Mouse (Mus musculus) adipocyte (in vitro differentiated cells): ENCODE measurements at regions not wholly inside any gene's neighbourhood (a gene's known extent, or its start where the extent isn't known, plus 50 kb on each side); places are given as distances from the start of the nearest gene placed in this dataset.
A peak's percentile ranks its signal among the peaks of the same experiment; 100 is the strongest.

Source experiments
- DNase-seq: peaks from one replicate; pipeline ENCODE4 v3.0.0-alpha.2; 2016; ENCODE audit warnings: low spot score

GRCm38 (mm10) chr10:93361654-93362195 is 50.8 kb upstream of the Elk3 start:
- peak; percentile 66 for DNase-seq

- DNase-seq = no peak
These were observed 53.3 kb upstream of the Elk3 start for GRCm38 (mm10) chr10:93364108-93364793.

GRCm38 (mm10) chr10:93364881-93365280 is 53.9 kb upstream of the Elk3 start:
- DNase-seq = no peak

GRCm38 (mm10) chr10:93365318-93365717 is 54.4 kb upstream of the Elk3 start:
- peak; percentile 10 for DNase-seq

GRCm38 (mm10) chr10:93365824-93366223 is 54.9 kb upstream of the Elk3 start:
- DNase-seq = peak; percentile 11

GRCm38 (mm10) chr10:93369737-93370136 is 58.8 kb upstream of the Elk3 start:
- DNase-seq = no peak

- no peak for DNase-seq
These were observed 59.4 kb upstream of the Elk3 start for GRCm38 (mm10) chr10:93370331-93370730.

GRCm38 (mm10) chr10:93372281-93372680 is 61.3 kb upstream of the Elk3 start:
- no peak for DNase-seq

- no peak for DNase-seq
These were observed 62.3 kb upstream of the Elk3 start for GRCm38 (mm10) chr10:93373265-93373664.

- no peak for DNase-seq
These were observed 63.2 kb upstream of the Elk3 start for GRCm38 (mm10) chr10:93373954-93374689.

- DNase-seq = no peak
These were observed 63.7 kb upstream of the Elk3 start for GRCm38 (mm10) chr10:93374690-93374994.

GRCm38 (mm10) chr10:93375007-93375711 is 64.2 kb upstream of the Elk3 start:
- no peak for DNase-seq

GRCm38 (mm10) chr10:93375771-93376170 is 64.8 kb upstream of the Elk3 start:
- DNase-seq = no peak

GRCm38 (mm10) chr10:93376457-93376941 is 65.6 kb upstream of the Elk3 start:
- DNase-seq = no peak

- no peak for DNase-seq
These were observed 63.9 kb upstream of the Lta4h start for GRCm38 (mm10) chr10:93389276-93389675.

- no peak for DNase-seq
These were observed 61.9 kb upstream of the Lta4h start for GRCm38 (mm10) chr10:93391296-93391695.

GRCm38 (mm10) chr10:93393902-93394301 is 59.3 kb upstream of the Lta4h start:
- no peak for DNase-seq

GRCm38 (mm10) chr10:93397711-93398110 is 55.5 kb upstream of the Lta4h start:
- no peak for DNase-seq

- no peak for DNase-seq
These were observed 54.5 kb upstream of the Lta4h start for GRCm38 (mm10) chr10:93398531-93399320.

GRCm38 (mm10) chr10:93402689-93403509 is 50.3 kb upstream of the Lta4h start:
- no peak for DNase-seq
